Mouse (Mus musculus) Patski (cell line): ENCODE measurements at regions not wholly inside any gene's neighbourhood (a gene's known extent, or its start where the extent isn't known, plus 50 kb on each side); places are given as distances from the start of the nearest gene placed in this dataset.
"Not testable (repeated sequence)": the region's sequence is repeated elsewhere in the genome, so short reads cannot be mapped to it uniquely, and the experiment has no call there.

Experiments
- ATAC-seq: fragments of 100-300 bp; one replicate; pipeline ENCODE4 v1.8.0; 2021
- CTCF ChIA-PET: fragments of 350-600 bp; sonication (Branson Sonifier 250); formaldehyde crosslinking; loops from one replicate; lab custom pipeline; 2022; ENCODE audit warnings: inconsistent platforms; lab: Charles Lee
- POLR2A ChIA-PET: fragments of 350-600 bp; sonication (Branson Sonifier 250); formaldehyde crosslinking; loops from one replicate; lab custom pipeline; 2022; ENCODE audit warnings: antibody characterized with exemption, inconsistent platforms; lab: Charles Lee
- DNase-seq: peaks from one replicate; pipeline ENCODE4 v3.0.0-alpha.2; 2011; ENCODE audit warnings: low read depth, low spot score
- H3K27me3 ChIP-seq: fragments of 371-371 bp; one replicate; pipeline ENCODE4 v1.5.1; 2021
- CTCF ChIP-seq: fragments of 100-300 bp; IDR thresholded peaks from one replicate; pipeline ENCODE4 v1.5.1; 2021
- in situ Hi-C: fragments of 300-500 bp; cut with MboI; formaldehyde crosslinking; loops from 3 replicates; pipeline ENCODE4 v1.11.1; 2018; ENCODE audit warnings: low pct_unique_long_range_greater_than_20kb, mixed read lengths

- no peak for TF ChIP-seq CTCF
- DNase-seq: no peak
- H3K27me3 ChIP-seq: no peaks in the 10 kb centered on the region
- CTCF ChIA-PET: no interaction called here
- POLR2A ChIA-PET: no interaction called here
- no peak for ATAC-seq
- in situ Hi-C loops: no loop called here
Measured at GRCm38 (mm10) chr4:92977761-92978160, 357.6 kb downstream of the Tusc1 start.

- ChIA-PET CTCF (no interaction called here), POLR2A (interaction anchor here (0.7 kb wide), 1 partner anchor 463 kb away, joined by 3 read pairs; no protein-coding TSS in a partner anchor)
- no peak for TF ChIP-seq CTCF
- ATAC-seq (no peak), DNase-seq (no peak)
- in situ Hi-C loops: no loop called here
- H3K27me3 ChIP-seq: no peaks in the 10 kb centered on the region
Measured at GRCm38 (mm10) chr4:92942068-92942707, 393.1 kb downstream of the Tusc1 start.

DNA sequence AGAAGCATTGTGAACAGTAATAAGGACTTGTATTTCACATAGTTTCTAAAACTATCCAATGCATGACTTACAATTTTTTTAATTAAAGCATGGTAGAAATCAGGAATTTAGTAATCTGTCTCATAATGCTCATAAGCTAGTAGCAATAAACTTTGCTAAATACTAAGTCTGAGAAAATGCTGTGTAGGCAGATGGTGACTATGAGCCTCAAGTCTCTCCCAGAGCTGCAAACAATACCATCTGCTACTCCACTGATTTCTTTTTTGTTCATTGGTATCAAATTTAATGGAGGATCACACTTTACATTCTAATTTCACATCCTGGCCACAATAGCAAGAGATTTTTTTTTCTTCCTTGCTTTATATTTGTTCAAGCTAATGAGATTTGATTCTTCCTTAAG lies 404.0 kb downstream of the Tusc1 start:
- ChIA-PET CTCF (no interaction called here), POLR2A (no interaction called here)
- TF ChIP-seq CTCF: no peak
- H3K27me3 ChIP-seq: no peaks in the 10 kb centered on the region
- ATAC-seq (no peak), DNase-seq (no peak)
- in situ Hi-C loops: no loop called here

- TF ChIP-seq CTCF: no peak
- POLR2A ChIA-PET: no interaction called here
- ATAC-seq (no peak), DNase-seq (no peak)
- in situ Hi-C loops: no loop called here
- H3K27me3 ChIP-seq: no peaks in the 10 kb centered on the region
- CTCF ChIA-PET: no interaction called here
Measured at GRCm38 (mm10) chr4:92921386-92922040, 413.8 kb downstream of the Tusc1 start.

DNA sequence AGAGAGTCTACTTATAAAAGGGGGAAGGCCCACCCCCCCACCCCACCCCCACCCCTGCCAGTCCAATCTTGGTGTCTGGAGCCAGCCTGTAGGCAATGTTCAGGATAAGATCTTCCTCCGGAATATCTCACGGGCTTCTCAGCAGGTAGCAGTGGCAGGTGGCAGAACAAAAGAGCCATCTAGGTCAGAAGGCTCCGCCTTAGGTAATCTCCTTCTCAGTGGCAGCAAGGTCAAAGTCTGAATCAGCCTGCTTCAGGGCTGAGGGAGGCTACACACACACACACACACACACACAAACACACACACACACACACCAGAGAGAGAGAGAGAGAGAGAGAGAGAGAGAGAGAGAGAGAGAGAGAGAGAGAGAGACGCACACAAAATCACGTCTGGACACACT lies 431.8 kb downstream of the Tusc1 start:
- H3K27me3 ChIP-seq, POLR2A ChIA-PET, CTCF ChIA-PET, in situ Hi-C loops, ATAC-seq, DNase-seq: not testable (repeated sequence)
